Mouse (Mus musculus) liver, embryonic 15.5 days (tissue): Measurements from ENCODE around the gene Ntng2. TPM values are rescaled to one million over a fixed set of nuclear protein-coding genes. Genes with fewer than 3 reads are reported as not detected.

Experiments used
- ATAC-seq: fragments of 200-750 bp; cut with Nextera tagmentation; 2 replicates; pipeline ENCODE4 v1.8.0; 2017; ENCODE audit warnings: moderate number of reproducible peaks, mild to moderate bottlenecking, moderate library complexity; ENCODE audit not compliant: insufficient read depth
- H3K27ac ChIP-seq: fragments of 300-500 bp; sonication (generic); replicated peaks from 2 replicates; pipeline ENCODE4 v1.5.1; 2015; ENCODE audit warnings: mild to moderate bottlenecking, inconsistent platforms
- H3K27me3 ChIP-seq: fragments of 300-500 bp; sonication (generic); 2 replicates; pipeline ENCODE4 v1.6.1; 2015; ENCODE audit warnings: mild to moderate bottlenecking, inconsistent platforms
- H3K36me3 ChIP-seq: fragments of 300-500 bp; sonication (generic); replicated peaks from 2 replicates; pipeline ENCODE4 v1.6.1; 2015; ENCODE audit warnings: moderate library complexity, mild to moderate bottlenecking, inconsistent platforms
- H3K4me1 ChIP-seq: fragments of 300-500 bp; sonication (generic); replicated peaks from 2 replicates; pipeline ENCODE4 v1.6.1; 2015; ENCODE audit warnings: inconsistent platforms
- H3K4me2 ChIP-seq: fragments of 300-500 bp; sonication (generic); 2 replicates; pipeline ENCODE4 v1.6.1; 2015; ENCODE audit warnings: moderate library complexity, mild to moderate bottlenecking, inconsistent platforms
- H3K4me3 ChIP-seq: fragments of 300-500 bp; sonication (generic); replicated peaks from 2 replicates; pipeline ENCODE4 v1.5.1; 2015; ENCODE audit warnings: mild to moderate bottlenecking, inconsistent platforms
- H3K9ac ChIP-seq: fragments of 300-500 bp; sonication (generic); 2 replicates; pipeline ENCODE4 v1.6.1; 2015; ENCODE audit warnings: moderate library complexity, mild to moderate bottlenecking, inconsistent platforms
- H3K9me3 ChIP-seq: fragments of 300-500 bp; sonication (generic); replicated peaks from 2 replicates; pipeline ENCODE4 v1.6.1; 2016; ENCODE audit warnings: inconsistent platforms
- WGBS: fragments of 180-500 bp; shearing (Covaris S2); methylation state at CpG from one replicate; pipeline ENCODE4 v1.1.7; 2015; ENCODE audit warnings: mixed read lengths; ENCODE audit not compliant: insufficient replicate concordance; 5-methylcytosine and 5-hydroxymethylcytosine counted together
- polyA plus RNA-seq: library from polyadenylated mRNA; unstranded; fragments of >200 nt; fragmentation: Nextera tagmentation; extraction: Ambion mirVana; gene quantifications from 2 replicates; pipeline ENCODE4 v1.2.1, GENCODE M21; 2015

Ntng2 gene
- polyA plus RNA-seq, 1 experiment from 2014 or later: 0.28 TPM

DNA sequence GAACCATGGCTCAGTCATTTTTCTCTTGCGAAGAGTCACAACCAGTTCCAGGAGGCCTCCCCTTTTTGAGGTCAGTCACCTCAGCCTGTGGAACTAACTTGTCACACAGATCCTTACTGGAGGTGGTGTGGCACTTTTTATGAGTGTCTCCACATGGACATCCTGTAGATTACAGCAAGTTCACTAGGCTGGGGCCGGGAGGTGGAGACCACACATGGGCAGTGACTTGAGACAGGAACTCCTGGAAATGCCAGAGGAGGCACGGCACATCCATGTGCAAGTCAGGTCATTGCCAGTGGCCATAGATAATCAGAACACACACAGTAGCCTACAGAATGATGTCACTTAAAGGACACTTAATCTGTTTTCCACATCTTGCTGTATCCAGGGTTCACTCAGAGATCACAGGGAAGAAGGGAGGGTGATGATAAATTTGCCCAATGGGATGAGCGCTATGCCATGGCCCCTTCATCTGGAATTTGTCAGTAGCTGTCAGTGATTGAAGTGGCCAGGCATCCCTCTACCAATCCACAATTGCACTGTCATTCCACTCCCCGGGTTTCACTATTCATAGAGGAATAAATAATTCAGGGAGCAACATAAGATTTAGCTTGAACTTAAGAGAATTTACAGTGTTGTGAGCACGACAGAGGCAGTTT lies 69.4 kb downstream of the Ntng2 start:
- no peak overlapping the region for H3K9ac ChIP-seq
- no peaks in the 10 kb centered on the region; the same call in 1 of the 2 replicates for H3K27me3 ChIP-seq
- H3K36me3 ChIP-seq: peaks cover 25% of the 10 kb centered on the region
- no peaks in the 10 kb centered on the region for H3K9me3 ChIP-seq
- no peak overlapping the region for H3K4me2 ChIP-seq
- no peak for ATAC-seq
- H3K4me1 ChIP-seq: no peaks in the 10 kb centered on the region
- WGBS: 62% methylated on average over 6 of the region's 6 CpGs
- H3K4me3 ChIP-seq: no peak overlapping the region
- H3K27ac ChIP-seq: no peak overlapping the region

DNA sequence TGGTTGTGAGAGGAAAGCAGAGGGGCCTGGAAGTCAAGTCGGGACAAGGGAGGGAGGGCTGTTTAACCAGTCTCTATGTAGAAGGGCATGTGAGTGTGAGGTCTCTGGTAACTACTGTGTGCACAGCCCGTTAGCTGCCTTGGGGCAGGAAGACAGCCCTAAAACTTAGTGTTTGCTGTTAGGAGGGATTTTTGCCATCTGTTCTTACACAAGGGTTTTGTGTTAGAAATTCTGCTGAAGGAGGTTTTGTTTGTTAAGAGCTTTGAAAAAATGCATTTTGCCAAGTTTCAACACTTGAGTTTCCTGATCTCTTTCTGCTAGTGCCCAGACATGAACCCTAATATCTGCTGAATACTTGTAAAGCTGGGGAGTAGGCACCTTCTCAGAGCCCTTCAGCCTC lies 71.7 kb downstream of the Ntng2 start:
- Histone ChIP-seq H3K4me2 (no peak overlapping the region), H3K27ac (no peak overlapping the region), H3K27me3 (no peaks in the 10 kb centered on the region), H3K9ac (no peak overlapping the region), H3K36me3 (peaks cover 46% of the 10 kb centered on the region), H3K4me3 (no peak overlapping the region), H3K9me3 (no peaks in the 10 kb centered on the region), H3K4me1 (no peaks in the 10 kb centered on the region)
- 75% methylated on average over 2 of the region's 2 CpGs for WGBS
- no peak for ATAC-seq

DNA sequence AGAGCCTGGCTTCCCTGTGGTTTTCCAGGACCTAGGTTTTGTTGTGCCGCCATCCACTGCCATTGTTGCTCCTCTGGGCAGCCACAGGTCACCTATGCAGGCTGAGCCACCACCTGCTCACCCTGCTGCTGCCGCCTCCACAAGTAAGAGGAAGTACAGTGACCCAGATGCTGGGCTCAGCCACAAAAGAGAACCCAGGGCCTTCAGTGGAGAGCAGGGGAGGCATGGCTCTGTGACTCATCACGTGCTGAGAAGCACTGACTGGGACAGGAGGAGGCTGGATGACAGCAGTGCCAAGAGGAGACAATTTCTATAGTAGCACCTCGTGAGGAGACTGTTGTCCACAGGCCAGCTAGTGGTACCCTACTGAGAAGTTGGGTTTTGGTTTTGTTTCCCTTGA lies 73.0 kb downstream of the Ntng2 start:
- Histone ChIP-seq H3K9me3 (no peaks in the 10 kb centered on the region), H3K9ac (no peak overlapping the region), H3K4me3 (no peak overlapping the region), H3K27me3 (no peaks in the 10 kb centered on the region), H3K27ac (no peak overlapping the region), H3K4me1 (no peaks in the 10 kb centered on the region), H3K36me3 (peaks cover 57% of the 10 kb centered on the region), H3K4me2 (no peak overlapping the region)
- ATAC-seq: no peak
- WGBS: 53% methylated on average over 4 of the region's 4 CpGs

DNA sequence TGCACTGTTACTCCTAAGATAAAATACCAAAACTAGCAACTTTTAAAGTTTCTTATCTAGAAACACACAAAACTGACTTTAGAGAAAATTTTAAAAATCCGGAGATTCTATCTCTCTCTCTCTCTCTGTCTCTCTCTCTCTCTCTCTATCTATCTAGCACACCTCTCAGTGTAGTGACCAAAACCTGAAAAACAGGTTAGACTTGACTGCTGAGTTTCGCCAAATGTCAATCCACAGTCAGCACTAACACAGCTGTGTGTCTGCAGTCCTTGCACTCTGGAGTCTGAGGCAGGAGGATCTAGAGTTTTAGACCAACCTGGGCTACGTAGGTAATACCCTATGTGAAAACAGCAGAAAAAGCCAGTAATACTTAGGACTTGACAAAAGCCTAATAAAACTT lies 77.9 kb downstream of the Ntng2 start:
- Histone ChIP-seq H3K4me3 (no peak overlapping the region), H3K4me1 (no peaks in the 10 kb centered on the region), H3K36me3 (peaks cover 81% of the 10 kb centered on the region), H3K4me2 (no peak overlapping the region), H3K27ac (no peak overlapping the region), H3K27me3 (no peaks in the 10 kb centered on the region), H3K9ac (no peak overlapping the region), H3K9me3 (no peaks in the 10 kb centered on the region)
- no peak for ATAC-seq
- 68% methylated on average over 3 of the region's 3 CpGs for WGBS

DNA sequence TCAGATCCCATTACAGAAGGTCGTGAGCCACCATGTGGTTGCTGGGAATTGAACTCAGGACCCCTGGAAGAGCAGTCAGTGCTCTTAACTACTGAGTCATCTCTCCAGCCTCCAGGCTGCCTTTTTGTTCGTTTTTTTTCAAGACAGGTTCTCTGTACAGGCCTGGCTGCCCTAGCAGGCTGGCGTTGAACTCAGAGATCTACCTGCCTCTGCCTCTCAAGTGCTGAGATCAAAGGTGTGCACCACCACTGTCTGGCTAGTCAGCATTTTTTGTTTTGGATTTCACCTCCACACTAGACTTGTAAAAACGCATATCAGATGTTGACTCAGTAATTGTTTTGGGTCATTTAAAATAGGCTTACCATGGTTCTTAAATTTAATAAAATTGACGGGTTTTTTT lies 84.7 kb downstream of the Ntng2 start:
- Histone ChIP-seq H3K4me3 (no peak overlapping the region), H3K27ac (no peak overlapping the region), H3K36me3 (peaks cover 63% of the 10 kb centered on the region), H3K4me1 (no peaks in the 10 kb centered on the region), H3K9ac (no peak overlapping the region), H3K4me2 (no peak overlapping the region), H3K27me3 (no peaks in the 10 kb centered on the region), H3K9me3 (no peaks in the 10 kb centered on the region)
- ATAC-seq: no peak
- WGBS: 72% methylated on average over 5 of the region's 5 CpGs

DNA sequence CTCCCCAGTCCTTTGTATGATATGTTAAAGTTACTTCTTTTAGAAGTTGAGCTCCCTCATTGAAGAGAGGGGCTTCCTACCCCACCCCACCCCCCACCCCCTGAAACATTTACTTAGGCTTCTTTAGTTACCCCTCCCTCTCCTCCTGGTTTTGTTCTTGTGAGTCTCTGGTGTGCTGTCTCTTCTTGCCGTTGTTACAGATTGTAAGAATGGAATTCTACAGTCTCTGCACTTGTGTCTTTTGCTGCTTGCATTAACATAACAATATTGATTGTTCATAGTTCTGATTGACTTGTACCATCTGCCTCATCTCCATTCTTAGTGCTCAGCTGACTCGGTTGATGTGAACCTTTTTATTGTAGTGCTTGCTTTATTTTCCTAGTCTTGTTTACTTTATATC lies 100.9 kb downstream of the Ntng2 start:
- ATAC-seq: no peak
- Histone ChIP-seq H3K36me3 (peaks cover 70% of the 10 kb centered on the region), H3K4me2 (no peak overlapping the region), H3K9ac (no peak overlapping the region), H3K27ac (no peak overlapping the region), H3K4me3 (no peak overlapping the region), H3K4me1 (no peaks in the 10 kb centered on the region), H3K9me3 (no peaks in the 10 kb centered on the region), H3K27me3 (no peaks in the 10 kb centered on the region)
- 66% methylated on average over 2 of the region's 2 CpGs for WGBS

Other genes starting within 250 kb of the Ntng2 start
- 0.20 TPM in 1 of 2 replicates, not detected in the other for gene Cfap77, start 197.9 kb downstream of the Ntng2 start, polyA plus RNA-seq
- gene Ttf1, start 192.7 kb downstream of the Ntng2 start, polyA plus RNA-seq: 4.0 and 4.8 TPM in 2 replicates
- gene Setx, start 128.8 kb downstream of the Ntng2 start, polyA plus RNA-seq: 3.3 and 3.6 TPM in 2 replicates
- gene Med27, start 93.8 kb upstream of the Ntng2 start, polyA plus RNA-seq: 16.8 and 16.9 TPM in 2 replicates